Mouse (Mus musculus) neural tube, embryonic 14.5 days (tissue): ENCODE data around the gene Pawr. TPM values are rescaled to one million over a fixed set of nuclear protein-coding genes. Genes with fewer than 3 reads are reported as not detected.
A peak's percentile ranks its signal among the peaks of the same experiment; 100 is the strongest.

Source experiments
- ATAC-seq: fragments of 200-750 bp; cut with Nextera tagmentation; 2 replicates; pipeline ENCODE4 v1.8.0; 2017; ENCODE audit warnings: low read depth, mild to moderate bottlenecking, moderate TSS enrichment, moderate library complexity
- H3K27ac ChIP-seq: fragments of 300-500 bp; sonication (generic); 2 replicates; pipeline ENCODE4 v1.5.1; 2014; ENCODE audit warnings: low read depth, mild to moderate bottlenecking, control low read depth, low read length, moderate library complexity, mixed read lengths
- H3K27me3 ChIP-seq: fragments of 300-500 bp; sonication (generic); 2 replicates; pipeline ENCODE4 v1.6.1; 2014; ENCODE audit warnings: low read length; ENCODE audit not compliant: control insufficient read depth, insufficient read depth
- H3K36me3 ChIP-seq: fragments of 300-500 bp; sonication (generic); 2 replicates; pipeline ENCODE4 v1.6.1; 2014; ENCODE audit warnings: low read length, mixed read lengths; ENCODE audit not compliant: control insufficient read depth, insufficient read depth
- H3K4me1 ChIP-seq: fragments of 300-500 bp; sonication (generic); 2 replicates; pipeline ENCODE4 v1.6.1; 2014; ENCODE audit warnings: low read length; ENCODE audit not compliant: control insufficient read depth, insufficient read depth
- H3K4me2 ChIP-seq: fragments of 300-500 bp; sonication (generic); 2 replicates; pipeline ENCODE4 v1.6.1; 2014; ENCODE audit warnings: mild to moderate bottlenecking, low read depth, low read length, control low read depth
- H3K4me3 ChIP-seq: fragments of 300-500 bp; sonication (generic); 2 replicates; pipeline ENCODE4 v1.5.1; 2014; ENCODE audit warnings: low read depth, low read length, control low read depth, mixed read lengths
- H3K9ac ChIP-seq: fragments of 300-500 bp; sonication (generic); replicated peaks from 2 replicates; pipeline ENCODE4 v1.6.1; 2014; ENCODE audit warnings: low read depth, mild to moderate bottlenecking, control low read depth, low read length, mixed read lengths
- H3K9me3 ChIP-seq: fragments of 300-500 bp; sonication (generic); 2 replicates; pipeline ENCODE4 v1.6.1; 2016; ENCODE audit warnings: low read length; ENCODE audit not compliant: control insufficient read depth
- WGBS: fragments of 180-500 bp; shearing (Covaris S2); extraction: QIAGEN DNeasy Blood & Tissue Kit; methylation state at CpG from one replicate; pipeline ENCODE4 v1.1.7; 2014; 5-methylcytosine and 5-hydroxymethylcytosine counted together
- polyA plus RNA-seq: library from polyadenylated mRNA; unstranded; fragments of >200 nt; fragmentation: Nextera tagmentation; extraction: Ambion mirVana; gene quantifications from 2 replicates; pipeline ENCODE4 v1.2.1, GENCODE M21; 2014

The Pawr gene
- polyA plus RNA-seq, 1 experiment from 2014 or later = 3.8 TPM

DNA sequence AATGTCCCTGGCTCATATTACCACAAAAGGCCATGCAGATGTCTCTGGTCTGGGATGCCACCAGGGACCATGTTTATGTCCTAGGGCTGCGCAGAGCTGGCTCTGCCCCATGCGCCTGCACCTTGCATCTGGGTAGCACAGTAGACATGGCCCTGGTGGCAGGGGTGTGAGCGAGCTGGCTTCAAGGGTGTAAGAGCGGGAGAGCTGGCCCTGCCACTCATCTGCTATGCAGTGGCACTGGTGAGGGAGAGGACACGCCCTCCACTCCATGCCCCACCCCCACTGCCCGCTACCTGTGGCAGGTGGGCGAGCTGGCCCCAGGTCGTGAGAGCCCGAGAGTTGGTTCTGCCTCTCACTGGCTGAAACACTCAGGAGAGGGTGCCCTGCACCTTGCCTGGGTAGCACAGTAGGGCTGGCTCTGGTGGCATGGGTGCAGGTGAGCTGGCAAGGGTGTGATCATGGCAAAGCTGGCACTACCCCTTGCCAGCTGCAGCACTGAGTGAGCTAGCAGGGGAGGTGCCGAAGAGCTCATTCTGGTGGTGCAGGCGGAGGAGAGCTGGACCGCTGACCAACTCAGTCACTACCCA is 24.8 kb downstream of the Pawr start:
- Histone ChIP-seq H3K4me3 (no peak overlapping the region), H3K27me3 (no peaks in the 10 kb centered on the region), H3K4me2 (no peak overlapping the region), H3K4me1 (peaks cover 9% of the 10 kb centered on the region; the same call in 1 of the 2 replicates), H3K36me3 (no peaks in the 10 kb centered on the region), H3K9ac (no peak overlapping the region), H3K27ac (no peak overlapping the region), H3K9me3 (no peaks in the 10 kb centered on the region)
- WGBS = 96% methylated on average over 12 of the region's 12 CpGs
- peak; percentile 46; the same call in 1 of the 2 replicates for ATAC-seq

DNA sequence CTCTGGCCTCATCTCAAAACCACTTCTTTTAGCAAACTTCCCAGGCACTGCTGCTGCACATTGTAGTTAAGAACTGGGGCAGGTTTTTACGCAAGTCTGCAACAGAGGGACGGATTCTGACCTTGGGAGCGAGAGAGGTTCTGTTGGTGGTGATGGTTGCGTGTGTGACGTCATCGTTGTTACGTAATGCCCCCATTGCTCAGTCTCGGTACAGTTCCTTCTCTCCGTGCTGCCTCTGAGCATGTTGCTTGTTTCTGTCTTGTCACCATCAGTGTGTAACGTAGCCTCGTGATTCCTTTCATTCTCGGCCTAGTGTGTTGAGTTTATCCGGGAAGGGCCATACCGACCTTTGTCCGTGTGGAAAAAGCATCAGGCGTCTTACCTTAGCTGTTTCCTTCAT is 28.1 kb downstream of the Pawr start:
- H3K27me3 ChIP-seq = no peaks in the 10 kb centered on the region
- H3K4me1 ChIP-seq = peaks cover 11% of the 10 kb centered on the region; the same call in 1 of the 2 replicates
- no peak overlapping the region for H3K4me3 ChIP-seq
- no peak overlapping the region for H3K9ac ChIP-seq
- H3K9me3 ChIP-seq = no peaks in the 10 kb centered on the region
- ATAC-seq = no peak
- no peak overlapping the region for H3K27ac ChIP-seq
- 89% methylated on average over 16 of the region's 16 CpGs for WGBS
- no peak overlapping the region for H3K4me2 ChIP-seq
- no peaks in the 10 kb centered on the region for H3K36me3 ChIP-seq

DNA sequence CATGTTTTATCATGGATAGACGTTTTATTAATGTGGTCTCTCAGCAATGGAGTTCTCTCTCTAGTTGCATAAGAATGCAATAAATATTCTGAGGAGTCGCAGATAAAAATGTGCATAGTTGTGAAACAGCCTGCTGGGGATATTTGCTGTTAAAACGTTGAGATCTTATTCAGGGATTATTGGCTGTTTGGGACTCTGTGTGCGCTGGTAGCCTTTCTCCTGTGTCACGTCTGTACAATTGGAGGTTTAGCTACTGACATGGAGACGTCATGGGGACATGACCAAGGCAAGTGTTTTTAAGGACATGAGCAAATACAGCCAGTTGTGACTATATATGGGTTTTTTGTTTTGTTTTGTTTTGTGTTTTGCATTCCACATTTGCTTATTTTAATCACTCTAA is 28.9 kb downstream of the Pawr start:
- WGBS = 37% methylated on average over 6 of the region's 6 CpGs
- Histone ChIP-seq H3K27ac (no peak overlapping the region), H3K36me3 (no peaks in the 10 kb centered on the region), H3K4me1 (peaks cover 11% of the 10 kb centered on the region; the same call in 1 of the 2 replicates), H3K27me3 (no peaks in the 10 kb centered on the region), H3K4me2 (no peak overlapping the region), H3K9ac (no peak overlapping the region), H3K4me3 (no peak overlapping the region), H3K9me3 (no peaks in the 10 kb centered on the region)
- ATAC-seq = no peak

DNA sequence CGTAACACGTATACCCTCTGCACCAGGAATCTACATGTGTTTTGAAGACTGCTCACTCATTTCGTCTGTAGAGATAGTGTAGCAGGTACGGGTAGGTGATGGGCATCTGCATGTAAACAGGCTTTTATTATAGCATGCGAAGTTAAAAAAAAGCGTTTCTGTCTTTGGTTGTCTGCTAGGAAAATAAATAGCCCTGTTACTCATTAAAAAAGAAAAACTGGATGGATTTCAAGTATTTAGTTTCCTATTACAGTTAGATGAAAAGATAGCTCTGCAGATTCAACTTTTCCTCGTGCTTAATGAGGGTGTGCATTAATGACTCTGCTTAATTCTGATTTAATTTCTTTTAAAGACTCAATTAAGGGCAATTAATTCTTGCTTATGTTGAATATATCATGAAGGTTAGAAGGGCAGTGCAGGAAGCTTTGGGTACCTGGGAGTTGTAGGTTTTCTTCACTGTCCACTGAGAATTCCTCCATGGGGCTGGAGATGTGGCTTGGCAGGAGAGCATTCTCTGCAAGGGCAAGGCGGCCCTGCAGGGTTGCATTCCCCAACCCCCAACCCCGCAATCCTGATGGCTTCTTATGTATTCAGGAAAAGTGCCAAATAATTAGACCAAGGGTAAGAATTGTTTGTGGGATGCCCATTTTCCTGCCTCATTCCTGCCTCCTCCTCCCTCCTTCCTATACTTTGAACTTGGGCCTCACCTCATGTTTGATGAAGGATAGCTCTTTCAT is 29.7 kb downstream of the Pawr start:
- ATAC-seq = no peak
- no peak overlapping the region for H3K9ac ChIP-seq
- peaks cover 11% of the 10 kb centered on the region; the same call in 1 of the 2 replicates for H3K4me1 ChIP-seq
- H3K9me3 ChIP-seq = no peaks in the 10 kb centered on the region
- H3K36me3 ChIP-seq = no peaks in the 10 kb centered on the region
- no peaks in the 10 kb centered on the region for H3K27me3 ChIP-seq
- WGBS = 60% methylated on average over 9 of the region's 9 CpGs
- H3K4me3 ChIP-seq = no peak overlapping the region
- H3K4me2 ChIP-seq = no peak overlapping the region
- no peak overlapping the region for H3K27ac ChIP-seq

DNA sequence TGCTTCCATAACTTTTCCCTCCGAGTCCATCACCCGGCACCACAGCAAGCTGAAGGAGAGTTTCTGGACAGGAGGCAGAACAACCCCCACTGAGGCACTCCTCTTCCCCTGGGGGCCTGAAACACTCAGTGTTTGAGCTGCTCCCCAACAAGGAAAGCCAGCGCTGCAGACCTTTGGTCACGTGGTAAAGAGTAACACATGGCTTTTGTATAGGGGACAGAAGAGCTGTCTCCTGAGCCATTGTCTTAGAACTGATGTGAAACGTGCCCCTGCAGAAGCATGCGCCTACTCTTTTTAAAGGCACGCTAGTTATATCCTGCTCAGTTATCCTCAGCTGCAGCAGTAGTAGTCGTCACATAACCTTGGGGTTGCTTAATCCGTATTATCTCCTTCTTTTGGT is 32.0 kb downstream of the Pawr start:
- no peak overlapping the region for H3K4me3 ChIP-seq
- ATAC-seq = no peak
- no peaks in the 10 kb centered on the region for H3K9me3 ChIP-seq
- peaks cover 11% of the 10 kb centered on the region; the same call in 1 of the 2 replicates for H3K4me1 ChIP-seq
- H3K9ac ChIP-seq = no peak overlapping the region
- H3K36me3 ChIP-seq = no peaks in the 10 kb centered on the region
- WGBS = 50% methylated on average over 9 of the region's 9 CpGs
- no peak overlapping the region for H3K4me2 ChIP-seq
- H3K27ac ChIP-seq = no peak overlapping the region
- no peaks in the 10 kb centered on the region for H3K27me3 ChIP-seq

DNA sequence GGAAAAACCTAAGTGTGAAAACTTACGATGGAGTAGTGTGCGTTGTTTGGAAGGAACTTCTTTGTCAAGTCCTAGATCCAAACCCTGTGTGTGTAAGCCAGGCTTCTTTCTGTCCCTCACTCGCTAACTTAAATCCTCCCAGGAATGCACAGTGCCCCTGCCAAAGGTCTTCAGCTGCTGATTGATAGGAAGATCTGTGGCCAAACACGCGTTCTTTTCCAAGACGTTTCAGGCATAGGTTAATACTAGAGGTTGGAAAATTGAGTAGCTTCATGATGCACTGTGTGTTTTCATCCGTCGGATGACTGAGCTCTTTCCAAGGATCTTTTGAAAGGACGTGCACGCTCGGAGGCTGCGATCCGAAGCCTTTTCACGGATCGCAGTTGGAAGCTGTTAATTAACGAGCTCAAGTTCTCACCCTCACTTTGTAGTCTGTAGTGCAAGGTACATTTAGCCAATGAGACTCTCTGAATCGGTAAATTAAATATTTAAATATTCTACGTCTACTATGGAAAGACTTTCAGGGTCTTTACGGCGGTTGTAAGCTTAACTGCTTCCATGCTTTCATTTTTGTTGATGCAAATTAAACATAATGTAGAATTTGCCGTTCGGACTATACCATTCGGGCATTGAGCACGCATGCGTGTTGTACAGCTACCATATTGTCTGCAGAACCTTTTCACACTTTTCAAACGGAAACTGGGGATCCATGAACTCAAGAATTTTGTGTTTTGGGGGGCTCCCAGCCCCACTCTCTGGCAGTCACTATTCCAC is 33.2 kb downstream of the Pawr start:
- H3K4me3 ChIP-seq = no peak overlapping the region

DNA sequence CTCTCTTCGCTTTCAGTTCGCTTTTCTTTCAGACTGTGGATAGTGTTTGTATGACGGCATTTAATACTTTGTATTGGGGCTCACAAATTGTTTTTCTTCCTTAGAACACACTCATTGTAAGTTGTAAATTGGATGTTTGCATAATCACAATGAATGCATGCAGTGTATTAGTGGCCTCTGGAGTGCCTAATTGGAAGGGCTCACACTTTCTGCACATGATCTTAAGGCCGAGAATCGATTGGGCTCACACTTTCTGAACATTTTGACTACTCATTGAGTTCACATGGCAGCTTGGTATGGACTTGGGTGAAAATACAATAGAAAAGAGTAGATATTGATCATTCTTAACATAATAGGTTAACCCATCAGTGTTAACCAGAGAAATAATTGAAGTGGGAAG is 34.3 kb downstream of the Pawr start:
- WGBS = 97% methylated on average over 5 of the region's 5 CpGs
- H3K36me3 ChIP-seq = no peaks in the 10 kb centered on the region
- H3K4me2 ChIP-seq = no peak overlapping the region
- H3K9ac ChIP-seq = no peak overlapping the region
- no peaks in the 10 kb centered on the region for H3K27me3 ChIP-seq
- H3K4me3 ChIP-seq = no peak overlapping the region
- no peak for ATAC-seq
- no peak overlapping the region for H3K27ac ChIP-seq
- no peaks in the 10 kb centered on the region for H3K9me3 ChIP-seq
- H3K4me1 ChIP-seq = peaks cover 7% of the 10 kb centered on the region; the same call in 1 of the 2 replicates

More for the DNA sequence above, 33.2 kb downstream of the Pawr start:
- no peak overlapping the region for H3K9ac ChIP-seq
- no peak overlapping the region for H3K27ac ChIP-seq
- H3K4me1 ChIP-seq = peaks cover 11% of the 10 kb centered on the region; the same call in 1 of the 2 replicates
- H3K36me3 ChIP-seq = no peaks in the 10 kb centered on the region
- H3K4me2 ChIP-seq = no peak overlapping the region
- WGBS = 95% methylated on average over 26 of the region's 26 CpGs
- no peaks in the 10 kb centered on the region for H3K9me3 ChIP-seq
- H3K27me3 ChIP-seq = no peaks in the 10 kb centered on the region
- ATAC-seq = no peak

DNA sequence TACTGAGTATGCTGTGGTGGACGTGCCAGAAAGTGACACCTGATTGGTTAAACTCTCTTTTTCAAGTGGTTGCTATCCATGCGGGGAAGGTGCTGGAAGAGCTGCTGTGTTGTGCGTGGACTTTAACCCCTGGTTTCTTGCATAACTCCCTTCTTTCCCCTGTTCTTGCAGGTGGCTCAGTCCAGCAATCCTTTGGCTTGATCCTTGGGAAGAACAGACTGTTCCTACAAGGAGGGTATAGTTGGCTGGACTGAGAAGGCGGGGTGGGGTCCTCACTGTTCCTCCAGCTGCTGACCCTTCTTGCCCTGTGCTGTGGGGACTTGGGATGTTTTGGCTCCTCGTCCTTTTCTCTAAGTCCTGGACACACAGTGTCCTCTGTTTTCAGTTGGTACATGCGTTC is 36.4 kb downstream of the Pawr start:
- H3K4me2 ChIP-seq = no peak overlapping the region
- no peaks in the 10 kb centered on the region for H3K9me3 ChIP-seq
- 92% methylated on average over 6 of the region's 6 CpGs for WGBS
- H3K27ac ChIP-seq = no peak overlapping the region
- no peak overlapping the region for H3K4me3 ChIP-seq
- no peaks in the 10 kb centered on the region for H3K4me1 ChIP-seq
- H3K9ac ChIP-seq = no peak overlapping the region
- H3K36me3 ChIP-seq = no peaks in the 10 kb centered on the region
- ATAC-seq = no peak
- H3K27me3 ChIP-seq = no peaks in the 10 kb centered on the region

DNA sequence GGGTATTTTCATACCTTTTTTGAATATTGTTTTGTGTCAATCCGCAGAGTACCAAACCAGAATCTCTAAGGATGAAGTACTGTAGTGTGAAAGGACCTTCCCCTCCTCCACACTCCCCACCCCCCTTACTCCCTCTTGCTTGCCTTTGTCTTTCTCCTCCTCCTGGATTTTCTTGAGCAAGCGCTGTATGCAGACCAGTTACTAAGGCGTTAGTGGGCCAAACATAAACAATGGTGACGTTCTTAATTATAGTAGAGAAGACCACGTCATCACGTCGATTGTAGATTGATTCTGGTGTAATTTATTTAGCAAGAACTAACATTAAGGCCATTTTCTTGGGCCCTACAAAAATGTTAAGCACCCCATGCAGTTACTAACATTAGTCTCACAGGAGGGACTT is 40.3 kb downstream of the Pawr start:
- Histone ChIP-seq H3K4me1 (no peaks in the 10 kb centered on the region), H3K36me3 (no peaks in the 10 kb centered on the region), H3K4me2 (no peak overlapping the region), H3K9me3 (no peaks in the 10 kb centered on the region), H3K27me3 (no peaks in the 10 kb centered on the region), H3K9ac (no peak overlapping the region), H3K27ac (no peak overlapping the region), H3K4me3 (no peak overlapping the region)
- 62% methylated on average over 7 of the region's 7 CpGs for WGBS
- ATAC-seq = no peak
